Mouse (Mus musculus) neural tube, embryonic 10.5 days (tissue): ENCODE results near the gene Csf2ra.
"Not testable (repeated sequence)": the region's sequence is repeated elsewhere in the genome, so short reads cannot be mapped to it uniquely, and the experiment has no call there.

Source experiments
- DNase-seq: peaks from one replicate; pipeline ENCODE4 v3.0.0-alpha.2; 2017; ENCODE audit warnings: low spot score; ENCODE audit errors: extremely low spot score

Gene Csf2ra

DNA sequence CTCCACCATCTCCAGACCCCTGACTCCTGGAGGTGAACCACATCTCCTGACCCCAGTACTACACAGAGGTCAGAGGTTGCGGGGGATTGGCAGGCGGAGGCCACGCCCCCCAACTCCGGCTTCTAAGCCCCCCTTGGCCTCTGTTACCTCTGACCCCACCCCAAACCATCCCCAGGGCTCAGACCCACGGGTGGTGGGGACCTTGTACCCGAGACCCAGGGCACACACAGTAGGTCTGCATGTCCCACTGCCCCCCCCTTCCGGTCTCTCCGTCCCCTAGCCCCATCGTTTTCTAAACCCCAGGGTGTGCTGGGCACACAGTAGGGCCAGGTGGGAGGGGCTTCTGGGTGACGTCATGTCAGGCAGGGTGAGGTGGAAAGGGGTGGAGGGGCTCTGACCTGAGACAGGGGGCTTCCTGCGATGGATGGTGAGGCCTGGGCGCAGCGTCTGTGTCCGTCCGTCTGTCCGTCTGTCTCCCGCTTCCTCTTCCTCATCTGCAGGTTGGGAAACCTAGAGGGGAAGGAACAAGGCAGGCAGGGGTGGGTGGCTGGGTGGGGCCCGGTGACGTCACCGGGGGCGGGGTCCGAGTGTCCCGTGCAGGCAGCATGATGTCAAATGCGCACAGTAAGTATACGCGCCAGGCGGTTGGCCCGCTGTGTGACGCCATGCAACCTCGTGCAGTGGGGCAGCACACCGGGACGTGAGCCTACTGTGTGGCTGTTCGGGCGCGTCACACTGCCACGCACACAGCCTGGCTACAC is at the start of gene Csf2ra:
Csf2ra (minus strand) TSS at position 489 of the 761 bp plus-strand sequence.
- peak; percentile 17 for DNase-seq

DNA sequence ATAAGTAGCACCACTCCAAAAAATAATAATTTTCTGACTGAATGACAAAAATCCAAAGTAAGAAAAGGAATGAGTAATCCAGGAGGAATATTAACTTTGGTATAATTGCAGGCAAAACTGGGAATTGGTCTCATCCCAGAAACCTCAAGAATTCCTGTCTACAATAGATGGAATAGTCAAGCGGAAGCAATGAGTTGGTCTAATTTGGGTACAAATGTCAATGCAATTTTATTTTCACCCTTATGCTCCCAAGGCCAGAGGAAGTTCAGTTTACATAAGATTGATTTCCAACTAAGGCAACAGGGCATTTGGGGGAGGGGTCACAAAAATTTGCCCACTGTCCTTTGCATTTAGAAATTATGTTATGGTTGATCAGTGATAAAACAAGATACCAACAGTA is 47.2 kb upstream of the Csf2ra start:
- no peak for DNase-seq

- DNase-seq: not testable (repeated sequence)
These were observed 40.9 kb upstream of the Csf2ra start for GRCm38 (mm10) chr19:61269141-61269540.

- peak; percentile 24 for DNase-seq
These were observed 38.9 kb upstream of the Csf2ra start for GRCm38 (mm10) chr19:61267141-61267540.

- peak; percentile 100 for DNase-seq
These were observed 38.4 kb upstream of the Csf2ra start for GRCm38 (mm10) chr19:61266651-61267050.

GRCm38 (mm10) chr19:61266246-61266615 is 38.0 kb upstream of the Csf2ra start:
- peak; percentile 63 for DNase-seq

GRCm38 (mm10) chr19:61265349-61266245 is 37.4 kb upstream of the Csf2ra start:
- peak; percentile 54 for DNase-seq

DNA sequence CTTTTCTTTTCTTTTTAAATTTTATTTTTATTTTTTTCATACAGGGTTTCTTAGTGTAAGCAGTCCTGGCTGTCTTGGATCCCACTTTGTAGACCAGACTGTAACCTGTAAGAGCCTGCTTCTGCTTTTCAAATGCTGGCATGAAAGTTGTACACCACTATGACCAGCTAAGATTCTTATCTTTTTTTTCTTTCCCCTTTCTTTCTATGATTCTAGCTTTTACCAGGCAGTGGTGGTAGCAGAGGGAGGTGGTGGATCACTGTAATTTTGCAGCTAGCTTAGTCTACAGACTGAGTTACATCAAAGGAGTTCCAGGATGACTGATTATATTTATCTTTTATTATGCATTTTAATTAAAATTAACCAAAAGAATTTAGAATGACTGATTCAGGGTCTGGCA is 36.7 kb upstream of the Csf2ra start:
- DNase-seq: no peak

DNA sequence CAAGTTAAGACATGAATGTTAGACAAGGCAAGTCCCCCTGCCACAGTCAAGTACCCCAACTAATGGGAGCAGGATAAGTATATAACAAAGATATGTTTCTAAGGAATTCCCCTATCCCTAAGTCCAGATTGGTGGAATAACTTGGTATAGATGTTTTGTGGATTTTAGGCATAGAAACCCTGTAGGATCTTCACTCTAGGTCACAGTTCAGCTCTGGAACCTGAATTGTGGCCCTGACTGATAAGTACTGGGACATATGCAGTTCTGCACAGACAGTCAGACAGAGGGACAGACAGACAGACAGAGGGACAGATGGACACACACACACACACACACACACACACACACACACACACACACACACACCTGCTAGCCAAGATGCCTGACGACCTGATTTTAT is 36.0 kb upstream of the Csf2ra start:
- DNase-seq: peak; percentile 48

DNA sequence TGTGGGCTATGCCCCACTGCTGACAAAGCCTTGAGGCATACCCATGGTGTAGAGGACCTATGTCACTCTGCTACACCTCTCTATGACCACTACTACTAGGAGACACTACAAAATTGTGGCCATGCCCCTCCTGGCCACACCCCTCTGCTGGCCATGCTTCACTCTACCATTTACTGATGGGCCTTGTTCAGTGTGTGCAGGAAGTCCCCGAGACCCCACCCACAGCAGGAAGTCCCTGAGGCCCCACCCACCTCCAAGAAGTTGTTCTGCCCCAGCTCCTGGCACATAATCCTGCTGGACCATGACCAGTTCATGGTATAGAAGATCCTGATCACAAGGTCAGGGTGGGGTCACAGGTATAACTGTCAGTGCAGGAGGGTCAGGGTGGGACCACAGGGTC is 33.0 kb upstream of the Csf2ra start:
- no peak for DNase-seq

DNA sequence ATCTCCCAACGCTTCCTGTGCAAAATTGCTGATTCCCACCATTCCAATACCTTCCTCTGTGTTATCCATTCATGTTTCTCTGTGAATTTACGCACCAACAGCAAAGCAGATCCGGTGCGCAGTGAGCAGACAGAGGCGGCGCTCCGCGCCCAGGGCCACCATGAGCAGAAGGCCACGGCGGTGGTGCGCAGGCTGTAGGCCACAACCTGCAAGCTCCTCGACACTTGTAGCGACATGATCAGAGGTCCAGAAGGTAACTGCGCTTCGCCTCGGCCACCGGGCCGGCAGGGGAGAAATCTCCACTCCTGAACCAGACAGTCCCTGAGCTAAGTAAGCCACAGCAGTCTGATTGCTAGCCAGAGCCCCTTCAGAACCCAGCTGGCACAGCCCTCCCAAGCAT is 29.5 kb upstream of the Csf2ra start:
- DNase-seq: no peak

- no peak for DNase-seq
These were observed 28.1 kb upstream of the Csf2ra start for GRCm38 (mm10) chr19:61256166-61256887.

DNA sequence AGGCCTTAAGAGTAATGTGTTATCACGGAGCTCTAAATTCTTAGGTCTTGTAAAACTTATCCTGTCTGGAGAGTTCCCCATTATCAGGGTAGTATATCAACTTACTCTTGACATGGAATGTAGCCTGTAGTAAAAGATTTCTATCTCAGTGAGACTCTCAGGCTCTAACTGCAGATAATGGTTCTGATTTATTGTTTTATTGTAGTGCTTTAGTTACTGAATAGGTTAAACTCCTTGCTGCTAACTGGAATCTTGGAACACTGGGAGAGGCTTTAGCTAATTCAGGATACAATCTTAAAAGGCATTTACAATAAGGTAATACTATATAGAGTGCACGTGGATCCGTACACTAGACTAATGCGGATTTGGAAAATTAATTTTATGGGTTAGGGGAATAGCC is 19.1 kb upstream of the Csf2ra start:
- DNase-seq: not testable (repeated sequence)

DNA sequence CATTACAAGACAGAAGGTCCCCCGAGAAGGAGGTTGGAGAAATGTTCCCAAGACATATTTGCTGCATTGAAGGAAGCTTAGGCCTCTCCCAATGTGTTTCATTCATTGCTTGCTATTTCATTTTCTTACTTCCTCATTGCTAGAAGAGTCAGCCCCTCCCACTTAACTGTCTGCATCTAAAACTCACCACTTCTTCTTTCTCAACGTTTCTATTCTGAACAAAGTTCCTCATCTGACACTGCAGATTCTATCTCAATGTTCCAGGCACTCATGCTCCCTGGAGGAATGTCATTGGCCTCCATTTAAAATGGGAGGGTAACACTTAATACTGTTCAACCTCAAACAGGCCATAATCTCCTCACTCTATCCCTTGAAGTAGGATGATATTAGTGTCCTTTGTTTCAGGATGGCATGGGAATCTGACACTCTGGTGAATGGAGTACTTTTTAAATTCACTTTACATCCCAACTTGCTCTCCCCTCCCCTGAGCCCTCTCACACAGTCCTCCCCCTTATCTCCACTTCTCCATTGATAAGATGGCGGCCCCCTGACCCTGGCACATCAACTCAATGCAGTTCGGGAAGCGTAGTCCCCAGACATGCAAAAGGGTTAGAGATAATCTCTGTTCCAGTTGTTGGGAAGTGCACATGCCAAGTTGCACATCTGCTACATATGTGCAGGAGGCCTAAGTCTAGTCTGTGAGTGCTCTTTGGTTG is 16.6 kb upstream of the Csf2ra start:
- no peak for DNase-seq

- DNase-seq: no peak
These were observed 9.7 kb upstream of the Csf2ra start for GRCm38 (mm10) chr19:61237967-61238366.

- no peak for DNase-seq
These were observed 6.3 kb upstream of the Csf2ra start for GRCm38 (mm10) chr19:61234532-61234931.

- DNase-seq: peak; percentile 94
These were observed 1.0 kb downstream of the Csf2ra start for GRCm38 (mm10) chr19:61226928-61227854.

DNA sequence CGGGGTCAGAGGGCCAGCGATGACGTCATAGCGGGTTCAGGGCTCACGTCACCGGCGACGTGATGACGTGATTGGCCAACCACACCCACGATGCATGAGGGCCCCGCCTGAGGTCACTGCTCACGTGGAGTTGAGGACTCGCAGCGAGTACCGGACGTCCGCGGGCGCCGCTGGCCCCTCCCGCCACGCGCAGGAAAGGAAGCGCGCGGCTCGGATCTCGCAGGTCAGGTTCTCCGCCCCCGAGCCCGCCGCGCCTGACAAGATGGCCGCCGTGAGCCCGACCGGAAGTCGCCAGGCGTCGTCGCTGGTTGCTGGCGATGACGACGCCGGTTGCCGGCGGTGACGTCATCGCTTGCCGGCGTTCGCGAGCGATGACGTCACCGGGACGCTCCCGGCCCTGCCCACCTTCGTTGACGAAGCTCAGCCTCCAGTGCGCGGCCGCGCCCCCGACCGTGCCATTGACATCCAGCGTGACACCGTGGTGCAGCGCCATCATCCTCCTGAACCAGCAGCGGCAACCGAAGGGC is 1.8 kb downstream of the Csf2ra start:
- DNase-seq: no peak

GRCm38 (mm10) chr19:61225526-61226400 is 2.5 kb downstream of the Csf2ra start:
- peak; percentile 88 for DNase-seq
